Mouse (Mus musculus) megakaryocyte, embryonic 14.5 days (primary cell): ENCODE data around the gene Plppr3.

Experiments
- FLI1 ChIP-seq: IDR thresholded peaks from 2 replicates; pipeline ENCODE4 v1.6.1; 2012; ENCODE audit warnings: low read length, inconsistent platforms, mixed read lengths
- GATA1 ChIP-seq: IDR thresholded peaks from 3 replicates; pipeline ENCODE4 v1.6.1; 2012; ENCODE audit warnings: mixed read lengths, low read length, inconsistent platforms, borderline replicate concordance

DNA sequence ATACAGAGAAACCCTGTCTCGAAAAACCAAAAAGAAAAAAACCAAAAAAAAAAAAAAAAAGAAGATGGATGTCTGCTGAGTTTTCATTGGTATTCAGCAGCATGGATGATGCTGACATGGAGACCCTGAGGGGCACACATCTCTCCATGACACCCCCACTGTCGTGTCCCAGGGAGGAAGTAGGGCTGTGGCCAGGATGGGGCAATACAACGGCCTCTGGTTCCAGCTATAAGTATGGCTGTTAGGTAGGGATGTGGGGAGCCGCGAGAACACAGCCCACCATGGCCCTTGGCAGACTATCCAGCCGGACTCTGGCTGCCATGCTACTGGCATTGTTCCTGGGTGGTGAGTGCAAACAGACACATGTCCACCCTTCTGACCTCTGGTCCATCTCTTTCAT, 11.6 kb upstream of the Plppr3 start, which contains the start of gene Elane:
- TF ChIP-seq GATA1 = no peak
- TF ChIP-seq FLI1 = no peak
